In genomic region chr14:56017671-56018070, GRCm38 (mm10) we compare ENCODE assay signal across 7 mouse cellular contexts. TPM values are rescaled to one million over a fixed set of nuclear protein-coding genes. Genes with fewer than 3 reads are reported as not detected.
"Had no signal": no experiment of that assay in that cellular context is flagged by ENCODE, and none has a peak within 500 bp of the region (broad histone marks: within the 10 kb centered on the region; RNA-seq: fewer than 3 reads in every experiment).

Gene Mcpt1 (plus strand): TSS chr14:56017971.

RNA-seq across cellular contexts. Expression of gene Mcpt1, which starts in this region (rescaled TPM):
- polyA plus RNA-seq: neural tube, embryonic 12.5 days; neural tube, embryonic 13.5 days; neural tube, embryonic 14.5 days; neural tube, embryonic 15.5 days; stomach, postnatal 0 days; testis, adult 2 months; urinary bladder, adult 2 months had no signal
